Mouse (Mus musculus) right cerebral cortex, postnatal 36 days (tissue): ENCODE data around the gene Tspan32.

ENCODE experiments used
- DNase-seq, 2 experiments: peaks; one replicate each; pipeline ENCODE4 v3.0.0; 2022; ENCODE audit warnings: low spot score in 2 of 2, mixed read lengths in 1 of 2

Gene Tspan32

DNA sequence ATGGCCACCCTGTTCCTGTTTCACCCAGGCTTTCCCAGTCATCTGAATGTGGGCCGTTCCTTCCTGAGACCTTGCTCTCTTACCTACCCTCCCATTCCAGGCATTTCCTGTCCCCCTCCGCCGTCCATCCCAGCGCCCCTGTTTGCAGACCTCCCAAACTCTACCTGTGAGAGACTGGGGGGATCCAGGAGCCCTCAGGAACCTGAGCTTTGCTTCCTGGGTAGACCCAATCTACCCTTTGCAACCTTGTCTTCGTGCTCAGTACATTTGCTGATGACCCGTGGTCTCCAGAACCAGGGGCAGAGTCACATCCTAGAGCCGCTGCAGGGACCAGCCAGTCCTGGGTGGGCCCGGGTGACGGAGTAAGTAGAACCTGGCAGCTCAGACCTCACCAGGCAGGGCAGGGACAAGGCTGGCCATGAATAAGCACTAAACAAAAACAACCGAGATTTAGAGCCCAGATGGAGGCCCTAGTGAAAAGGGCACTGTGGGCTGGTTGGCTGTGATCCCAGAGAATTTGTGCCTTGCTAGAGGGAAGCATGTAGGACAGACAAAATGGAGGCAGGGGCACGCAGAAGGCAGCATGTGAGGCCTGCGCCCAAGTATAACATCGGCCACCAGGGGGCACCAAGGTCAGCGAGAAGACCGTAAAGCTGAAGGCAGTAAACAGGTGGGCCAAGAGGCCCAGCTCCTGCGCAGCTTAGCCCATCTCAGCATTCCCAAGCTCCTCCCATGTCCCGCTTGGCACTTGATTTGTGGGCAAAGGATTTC, 2.9 kb downstream of the Tspan32 start:
- DNase-seq: peak; percentile 80 to 89

GRCm38 (mm10) chr7:143008370-143008926, 3.6 kb downstream of the Tspan32 start:
- DNase-seq: no peak

GRCm38 (mm10) chr7:143008996-143009665, 4.3 kb downstream of the Tspan32 start:
- no peak for DNase-seq

GRCm38 (mm10) chr7:143009996-143010395, 5.2 kb downstream of the Tspan32 start:
- DNase-seq: no peak

DNA sequence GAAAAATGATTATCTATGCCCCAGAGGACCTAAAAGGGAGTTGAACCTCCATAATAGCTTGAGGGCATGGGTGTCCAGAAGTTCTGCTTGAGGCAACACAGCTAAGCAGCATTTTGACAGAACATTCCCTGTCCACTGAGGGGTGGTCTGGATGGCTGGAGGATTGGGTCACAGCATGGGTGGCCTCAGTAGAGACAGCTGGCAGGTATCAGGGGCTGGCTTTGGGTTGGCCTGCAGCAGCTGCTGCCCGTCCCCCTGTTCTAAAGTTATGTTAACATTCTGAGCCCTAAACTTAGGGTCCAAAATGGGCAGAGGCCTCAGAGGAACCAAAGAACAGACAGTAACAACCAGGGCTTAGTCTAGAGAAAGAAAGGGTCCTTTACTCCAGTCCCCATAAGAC, 6.4 kb downstream of the Tspan32 start:
- DNase-seq: no peak

DNA sequence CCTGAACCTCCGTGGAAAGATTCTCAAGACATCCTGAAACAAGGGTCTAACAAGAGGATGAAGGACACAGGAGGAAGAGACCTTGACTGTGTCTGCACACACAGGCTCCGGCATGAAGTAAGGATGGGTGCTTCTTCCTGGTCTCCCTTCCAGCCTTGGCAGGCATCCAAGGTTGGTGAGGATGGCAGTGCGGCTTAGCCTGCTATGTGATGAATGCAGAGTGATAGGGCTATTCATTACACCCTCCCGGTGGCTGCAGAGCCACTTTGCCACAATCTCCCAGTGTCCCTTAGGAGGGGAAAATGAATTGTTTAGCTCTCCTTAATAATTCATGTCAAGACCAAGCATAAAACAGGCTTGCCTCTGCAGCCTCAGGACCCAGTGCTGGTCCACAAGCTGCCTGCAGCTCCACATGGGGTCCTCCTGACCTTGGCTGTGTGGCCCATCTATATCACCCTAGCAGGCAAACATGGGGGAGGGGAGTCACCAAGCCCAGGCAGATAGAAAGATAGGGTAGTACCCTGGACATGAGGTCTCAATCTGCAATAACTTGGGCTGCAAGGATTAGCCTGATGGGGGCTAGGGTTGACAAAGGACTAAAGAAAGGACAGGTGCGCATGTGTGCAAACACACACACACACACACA, 7.5 kb downstream of the Tspan32 start:
- DNase-seq: no peak

DNA sequence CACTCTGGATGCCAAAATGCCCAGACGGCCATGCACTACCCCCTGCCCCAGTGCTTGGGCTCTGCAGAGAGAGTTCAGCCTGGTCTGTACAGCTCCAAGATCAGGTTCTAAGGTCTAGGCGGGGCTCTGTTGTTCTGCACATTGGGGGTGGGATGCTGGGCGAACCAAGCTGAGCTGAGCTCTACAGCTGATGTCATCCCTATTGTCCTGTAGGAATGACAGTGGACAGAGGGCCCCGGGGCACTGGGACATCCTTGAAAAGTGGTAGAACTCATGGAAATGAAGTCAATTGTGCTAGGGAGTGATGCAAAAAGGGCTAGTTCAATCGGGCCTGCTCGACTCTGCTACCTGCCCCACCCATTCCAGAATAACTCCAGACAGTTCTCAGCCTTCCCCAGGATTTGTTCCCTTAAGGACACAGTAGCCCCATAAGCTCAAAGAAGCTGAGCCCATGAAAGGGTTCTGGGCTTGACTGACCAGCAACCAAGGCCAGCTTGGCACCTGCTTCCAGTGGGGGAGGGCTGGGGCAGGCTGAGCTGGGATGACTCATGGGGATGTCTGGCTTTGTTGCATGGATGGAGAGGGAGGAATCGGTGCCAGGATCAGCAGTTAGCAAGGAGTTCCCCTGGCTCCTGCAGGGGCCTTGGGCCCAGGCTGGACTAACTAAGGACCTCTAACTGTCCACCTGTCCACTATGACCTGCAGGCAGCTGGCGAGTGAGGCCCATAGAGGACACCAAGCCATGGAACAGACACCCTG, 8.8 kb downstream of the Tspan32 start:
- DNase-seq: peak in 1 of 2 experiments; percentile 38

- DNase-seq: no peak
These were observed 10.2 kb downstream of the Tspan32 start for GRCm38 (mm10) chr7:143014862-143015659.

DNA sequence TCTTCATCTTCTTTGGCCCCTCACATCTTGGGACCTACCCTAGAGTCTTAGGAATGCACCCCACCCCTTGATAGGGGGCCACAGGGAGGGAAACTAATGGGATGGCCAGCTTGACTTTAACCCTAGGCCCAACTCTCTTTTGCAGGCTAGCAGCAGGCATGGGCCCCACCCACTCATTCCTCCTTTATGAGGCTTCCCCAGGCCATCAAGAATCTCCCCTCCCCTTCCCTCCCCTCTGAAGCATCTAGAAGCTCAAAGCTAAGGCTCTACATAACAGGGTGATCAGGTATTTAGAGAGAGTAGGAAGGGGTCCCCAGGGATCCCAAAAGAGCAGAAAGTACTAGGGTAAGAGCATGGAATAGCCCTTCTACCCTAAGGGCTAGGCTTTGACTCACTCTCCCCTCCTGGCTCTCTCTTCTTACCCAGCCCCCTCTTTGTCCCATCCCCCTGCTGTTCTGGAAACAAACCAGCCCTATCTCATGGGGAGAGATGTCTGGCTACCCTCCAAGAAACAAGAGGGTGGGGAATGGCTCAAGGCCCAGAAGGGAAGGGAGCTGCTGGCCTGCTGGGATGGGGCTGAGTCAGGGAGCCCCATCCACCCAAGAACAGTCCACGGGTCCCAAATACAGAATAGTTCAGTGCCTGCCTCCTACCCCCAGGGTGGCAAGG, 11.0 kb downstream of the Tspan32 start:
- peak in 1 of 2 experiments; percentile 42 for DNase-seq

- no peak for DNase-seq
These were observed 11.7 kb downstream of the Tspan32 start for GRCm38 (mm10) chr7:143016424-143017142.

- no peak for DNase-seq
These were observed 12.3 kb downstream of the Tspan32 start for GRCm38 (mm10) chr7:143017181-143017580.

DNA sequence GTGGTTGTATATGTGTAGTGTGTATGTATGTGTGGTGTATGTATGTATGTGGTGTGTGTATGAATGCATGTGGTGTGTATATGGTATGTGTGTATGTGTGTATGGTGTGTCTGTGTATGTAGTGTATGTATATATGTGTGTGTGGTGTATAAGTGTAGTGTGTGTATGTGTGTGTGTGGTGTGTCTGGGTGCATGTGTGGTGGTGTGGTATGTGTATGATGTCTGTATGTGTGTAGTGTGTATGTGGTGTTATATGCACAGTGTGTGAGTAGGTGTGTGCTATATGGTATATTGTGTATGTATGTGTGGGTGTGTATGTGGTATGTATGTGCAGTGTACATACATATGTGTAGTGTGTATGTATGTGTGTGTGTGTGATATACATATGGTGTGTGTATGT, 15.2 kb downstream of the Tspan32 start:
- DNase-seq: no peak

DNA sequence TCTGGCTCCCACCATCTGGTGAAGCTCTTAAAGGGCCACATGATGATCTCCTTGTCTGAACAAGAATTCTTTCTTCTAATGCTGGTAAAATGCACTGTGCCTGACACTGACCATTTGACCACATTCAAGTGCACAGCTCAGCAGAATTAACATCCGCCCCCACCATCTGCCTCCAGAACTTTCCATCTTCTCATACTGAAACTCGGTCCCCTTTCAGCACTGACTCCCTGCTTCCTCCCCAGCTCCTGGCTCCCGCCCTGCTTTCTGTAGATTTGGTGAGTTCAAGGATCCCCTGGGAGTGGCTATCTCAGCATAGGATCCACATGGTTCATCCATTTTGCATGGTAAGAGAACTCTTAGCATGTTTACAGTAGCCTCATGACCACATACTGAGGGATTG, 15.9 kb downstream of the Tspan32 start:
- no peak for DNase-seq

GRCm38 (mm10) chr7:143021356-143022164, 16.7 kb downstream of the Tspan32 start:
- DNase-seq: no peak

DNA sequence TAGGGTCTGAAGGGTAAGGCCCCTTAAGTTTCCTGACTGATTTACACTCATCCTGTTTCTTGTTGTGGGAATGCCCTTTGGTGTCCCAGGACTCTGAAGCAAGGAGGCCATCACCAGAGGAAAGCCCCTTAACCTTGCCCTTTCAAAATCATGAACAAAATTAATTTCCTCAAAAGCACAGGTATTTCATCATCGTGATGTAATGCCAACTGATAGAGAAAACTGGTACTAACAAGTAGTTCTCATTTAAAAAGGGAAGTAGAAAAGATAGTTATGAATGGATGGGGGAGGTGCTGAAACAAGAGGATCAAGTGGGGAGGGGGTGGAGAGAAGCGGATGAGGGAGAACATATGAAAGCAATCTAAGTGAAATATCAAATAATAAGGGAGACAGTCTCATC, 18.7 kb downstream of the Tspan32 start:
- DNase-seq: no peak

DNA sequence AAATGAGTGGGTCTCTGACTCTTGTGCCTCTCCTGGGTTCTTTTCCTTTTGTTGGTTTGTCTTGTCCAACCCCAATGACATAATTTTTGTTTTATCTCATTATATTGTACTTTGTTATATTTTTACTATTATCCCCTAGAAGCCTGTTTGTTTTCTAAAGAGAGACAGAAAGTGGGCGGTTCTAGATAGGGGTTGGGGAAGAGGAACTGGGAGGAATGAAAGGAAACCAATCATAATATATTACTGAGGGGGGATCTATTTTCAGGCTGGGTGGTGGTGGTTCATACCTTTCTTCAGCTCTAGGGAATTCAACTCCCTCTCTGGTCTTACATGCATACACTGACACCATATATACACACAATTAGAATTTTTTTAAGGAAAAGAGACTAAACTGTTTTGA, 19.4 kb downstream of the Tspan32 start:
- DNase-seq: no peak

- no peak for DNase-seq
These were observed 20.6 kb downstream of the Tspan32 start for GRCm38 (mm10) chr7:143025496-143025895.

GRCm38 (mm10) chr7:143027196-143027595, 22.4 kb downstream of the Tspan32 start:
- no peak for DNase-seq

DNA sequence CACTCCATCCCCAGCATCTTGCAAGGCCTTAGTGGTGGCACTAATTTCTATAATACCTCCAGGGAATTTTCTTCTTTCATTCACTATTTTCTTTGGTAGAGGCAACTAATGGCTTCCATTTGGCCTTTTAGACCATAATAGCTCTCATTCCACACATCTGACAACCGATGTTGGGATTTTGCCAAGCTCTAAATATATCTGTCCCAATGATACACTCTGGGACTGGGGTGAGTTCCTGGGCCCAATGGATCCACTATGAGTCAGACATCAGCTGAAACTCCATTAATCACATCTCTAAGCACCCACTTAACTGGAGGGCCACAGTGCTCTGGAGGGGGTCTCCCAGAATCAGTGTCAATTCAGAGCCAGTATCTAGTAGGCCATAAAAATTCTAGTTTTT, 27.0 kb downstream of the Tspan32 start:
- no peak for DNase-seq
